Mouse (Mus musculus) right cerebral cortex, postnatal 10 days (tissue): ENCODE measurements around the gene Zfr.
"Not testable (repeated sequence)": the region's sequence is repeated elsewhere in the genome, so short reads cannot be mapped to it uniquely, and the experiment has no call there.

Source experiments
- DNase-seq, 2 experiments: peaks; one replicate each; pipeline ENCODE4 v3.0.0; 2021; ENCODE audit warnings: low spot score in 2 of 2

Gene Zfr

DNA sequence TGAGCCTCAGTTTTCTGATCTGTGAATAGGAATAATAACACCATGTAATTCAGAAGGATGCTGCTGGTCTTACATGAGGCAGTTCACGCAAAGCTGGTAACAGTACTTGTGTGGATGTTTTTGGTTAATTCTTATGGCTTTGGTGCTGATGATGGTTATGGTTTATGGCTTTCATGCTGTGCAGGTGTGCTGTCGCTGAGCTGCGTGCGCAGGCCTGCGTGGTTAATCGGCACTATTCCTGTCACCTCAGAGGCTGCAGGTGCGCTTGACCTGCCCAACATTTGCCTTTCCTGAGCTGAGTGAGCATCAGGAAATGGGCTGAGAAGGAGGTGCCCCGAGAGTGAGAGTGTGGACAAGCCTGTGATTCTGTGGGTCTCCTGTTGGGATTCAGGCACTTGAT is 98.5 kb downstream of the Zfr start:
- no peak for DNase-seq

DNA sequence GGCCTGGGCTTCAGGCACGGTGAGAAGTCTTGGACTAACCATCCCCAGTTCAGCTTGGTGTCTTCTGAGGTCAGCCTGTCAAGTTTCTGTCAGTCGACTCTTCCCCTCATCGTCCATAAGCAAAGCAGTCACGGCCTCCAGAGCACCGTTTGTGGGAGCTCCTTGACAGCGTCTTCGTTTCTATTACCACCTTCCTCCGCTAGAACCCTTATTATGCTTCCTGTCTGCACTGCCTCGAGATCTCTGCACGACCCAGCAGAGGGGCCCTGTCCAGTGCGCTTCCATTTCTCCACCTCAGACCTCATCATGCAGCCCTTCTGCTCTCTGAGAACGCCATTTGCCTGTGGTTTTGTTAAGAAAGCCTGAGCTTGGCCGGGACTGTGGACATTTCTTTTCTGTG is 99.2 kb downstream of the Zfr start:
- DNase-seq = no peak

- DNase-seq = not testable (repeated sequence)
Measured at GRCm38 (mm10) chr15:12217332-12217731, 99.7 kb downstream of the Zfr start.

GRCm38 (mm10) chr15:12217849-12218248 is 100.2 kb downstream of the Zfr start:
- DNase-seq = no peak

- DNase-seq = no peak
Measured at GRCm38 (mm10) chr15:12218583-12219382, 101.2 kb downstream of the Zfr start.

- no peak for DNase-seq
Measured at GRCm38 (mm10) chr15:12221131-12221530, 103.5 kb downstream of the Zfr start.

GRCm38 (mm10) chr15:12222564-12223302 is 105.1 kb downstream of the Zfr start:
- DNase-seq = no peak

DNA sequence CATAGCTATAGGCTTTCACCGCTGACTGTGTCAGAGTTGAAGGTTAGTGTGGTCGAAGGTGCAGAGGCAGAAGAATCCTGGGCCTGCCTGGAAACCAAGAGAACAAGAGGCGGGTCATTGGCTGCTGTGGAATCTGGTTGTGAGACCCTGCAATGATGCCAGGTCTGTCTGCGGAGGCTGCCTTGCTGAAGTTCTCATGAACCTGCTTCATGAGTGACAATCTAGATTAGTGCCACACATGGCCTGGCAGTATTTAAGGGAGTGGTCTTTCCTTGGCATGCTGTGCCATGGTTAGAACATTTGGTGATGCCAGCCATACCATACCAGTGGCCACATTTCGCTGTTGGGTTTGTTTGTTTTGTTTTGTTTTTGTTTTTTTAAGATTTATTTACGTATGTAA is 105.8 kb downstream of the Zfr start:
- DNase-seq = no peak

GRCm38 (mm10) chr15:12224239-12224638 is 106.6 kb downstream of the Zfr start:
- no peak for DNase-seq

GRCm38 (mm10) chr15:12225062-12225461 is 107.4 kb downstream of the Zfr start:
- DNase-seq = no peak

DNA sequence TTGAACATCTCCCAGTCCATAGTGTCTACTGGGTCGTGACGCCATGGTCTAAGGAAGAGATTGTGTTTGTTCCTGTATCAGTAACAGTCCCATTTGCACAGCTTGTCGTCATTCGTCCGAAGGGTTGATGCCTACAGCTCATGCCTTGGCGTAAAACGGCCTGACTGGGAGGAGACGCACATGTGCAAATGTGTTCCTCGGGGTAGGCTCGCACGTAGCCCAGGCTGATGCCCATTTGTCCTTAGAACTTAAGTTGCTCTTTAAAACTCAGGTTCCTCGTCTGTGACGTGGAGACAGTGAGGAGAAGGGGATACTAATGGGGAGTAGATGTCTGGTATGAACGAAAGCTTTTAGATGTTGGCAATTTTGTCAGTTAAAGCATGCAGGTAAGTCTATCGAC is 109.3 kb downstream of the Zfr start:
- no peak for DNase-seq

DNA sequence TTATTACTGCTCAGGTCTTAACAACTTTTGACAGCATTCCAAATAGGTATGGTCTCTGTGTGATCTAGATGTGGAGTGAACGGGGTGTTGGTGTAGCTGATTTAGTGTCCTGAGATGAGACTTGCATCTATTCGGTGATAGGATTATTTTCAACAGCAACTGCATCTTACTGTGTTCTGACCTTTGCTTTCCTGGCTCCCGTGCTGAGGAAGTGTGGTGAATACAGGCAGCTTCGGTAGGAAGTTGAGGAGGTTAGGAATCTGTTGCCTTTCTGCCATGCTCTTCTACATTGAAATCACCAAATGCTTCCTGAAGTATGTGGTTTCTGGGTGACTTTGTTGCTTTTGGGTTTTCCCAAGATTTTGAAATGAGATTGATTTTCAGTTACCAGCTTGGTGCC is 109.7 kb downstream of the Zfr start:
- no peak for DNase-seq

- no peak for DNase-seq
Measured at GRCm38 (mm10) chr15:12229603-12230242, 112.1 kb downstream of the Zfr start.

- no peak for DNase-seq
Measured at GRCm38 (mm10) chr15:12230243-12230935, 112.8 kb downstream of the Zfr start.

DNA sequence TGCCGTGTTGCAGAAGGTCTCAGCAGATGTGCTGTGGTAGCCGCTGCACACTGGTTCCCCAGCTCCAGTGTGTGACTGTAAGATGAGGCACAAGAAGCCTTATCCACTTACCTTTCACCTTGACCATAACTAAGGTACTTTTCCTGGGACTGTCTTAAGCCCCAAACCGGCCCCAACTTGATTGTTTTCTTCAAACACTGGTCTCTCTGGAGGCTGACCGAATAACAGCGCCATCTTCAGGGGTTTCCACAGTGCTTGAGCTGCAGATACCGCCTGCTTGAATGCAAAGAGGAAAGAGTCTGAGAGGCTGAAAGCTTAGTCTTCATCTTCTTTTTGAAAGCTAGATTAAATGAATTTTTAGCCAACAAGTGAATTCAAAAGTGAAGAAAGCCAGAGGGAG is 113.8 kb downstream of the Zfr start:
- no peak for DNase-seq

GRCm38 (mm10) chr15:12232429-12232828 is 114.8 kb downstream of the Zfr start:
- DNase-seq = no peak

GRCm38 (mm10) chr15:12233021-12233420 is 115.4 kb downstream of the Zfr start:
- no peak for DNase-seq
